ENCODE assay signal across 22 mouse cellular contexts in the genomic region with DNA sequence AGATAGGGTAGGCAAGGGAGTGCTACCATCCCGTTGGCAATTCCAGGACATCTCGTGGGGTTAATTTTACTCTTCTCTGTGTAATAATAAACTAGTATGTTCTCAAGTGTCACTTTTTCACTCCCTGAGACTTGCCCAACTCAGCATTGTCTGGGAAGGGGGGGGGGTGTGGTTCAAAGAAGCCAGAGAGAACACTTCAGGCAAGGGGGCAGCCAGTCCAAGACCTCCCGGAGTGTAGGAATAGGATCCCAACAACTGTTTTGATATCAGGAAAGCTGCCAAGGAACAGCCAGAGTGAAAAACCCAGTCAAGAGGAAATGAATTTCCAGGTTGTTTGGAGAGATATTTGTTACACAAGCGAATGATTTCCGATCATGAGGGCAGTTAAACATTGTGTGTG. TPM values are rescaled to one million over a fixed set of nuclear protein-coding genes. Genes with fewer than 3 reads are reported as not detected.
A peak's percentile ranks its signal among the peaks of the same experiment; 100 is the strongest.
DNase-seq lines count a peak whose midpoint lies in the region; ATAC-seq and TF ChIP-seq lines count a peak whose summit lies in the region.
"Had no signal": no experiment of that assay in that cellular context is flagged by ENCODE, and none has a peak within 500 bp of the region (broad histone marks: within the 10 kb centered on the region; RNA-seq: fewer than 3 reads in every experiment).

No protein-coding gene starts in this region.

- no peaks in the 10 kb centered on the region for H3K4me1 ChIP-seq in lung, embryonic 14.5 days (ENCODE audit: insufficient read depth)
- H3K4me1 ChIP-seq: embryonic facial prominence, embryonic 12.5 days; forebrain, embryonic 15.5 days; heart, embryonic 13.5 days; hindbrain, embryonic 12.5 days had no signal

- H3K36me3 ChIP-seq in lung, embryonic 14.5 days (ENCODE audit: insufficient read depth), result no peaks in the 10 kb centered on the region
- H3K36me3 ChIP-seq: embryonic facial prominence, embryonic 12.5 days; forebrain, embryonic 15.5 days; heart, embryonic 13.5 days; hindbrain, embryonic 12.5 days had no signal

- H3K9ac ChIP-seq in lung, embryonic 14.5 days, result no peak overlapping the region
- H3K9ac ChIP-seq: embryonic facial prominence, embryonic 12.5 days; forebrain, embryonic 15.5 days; heart, embryonic 13.5 days; hindbrain, embryonic 12.5 days had no signal

- no peak for ATAC-seq in lung, embryonic 14.5 days (ENCODE audit: insufficient read depth)
- ATAC-seq: forebrain, embryonic 15.5 days had no signal

- no peaks in the 10 kb centered on the region for H3K27me3 ChIP-seq in lung, embryonic 14.5 days (ENCODE audit: insufficient read depth, low read length)
- H3K27me3 ChIP-seq: forebrain, embryonic 15.5 days had no signal

- peak; percentile 6 for DNase-seq in lung, embryonic 14.5 days
- DNase-seq in lung, postnatal 14 days, result no peak
- peak; percentile 85 for DNase-seq in kidney, adult 9 months
- peak; percentile 39 for DNase-seq in kidney, postnatal 10 days
- no peak for DNase-seq in spleen, adult 18-20 months
- no peak for DNase-seq in urinary bladder, postnatal 4 days (ENCODE audit: low spot score in 2 of 2)
- no peak for DNase-seq in embryo, embryonic 10 days (ENCODE audit: low spot score)
- DNase-seq in cerebellum, postnatal 36 days, result no peak
- DNase-seq: adrenal gland, adult 8-10 months; adrenal gland, postnatal 36 days; cerebellum, adult 2 months; cerebellum, postnatal 10 days; gastrocnemius, postnatal 36 days; heart, adult 11 months; heart, postnatal 4 days had no signal

- H3K9me3 ChIP-seq in lung, embryonic 14.5 days (ENCODE audit: low read depth, low read length), result no peaks in the 10 kb centered on the region
- H3K9me3 ChIP-seq: embryonic facial prominence, embryonic 12.5 days; forebrain, embryonic 15.5 days; heart, embryonic 13.5 days; hindbrain, embryonic 12.5 days had no signal

- H3K27ac ChIP-seq in lung, embryonic 14.5 days (ENCODE audit: low read depth), result no peak overlapping the region
- H3K27ac ChIP-seq: embryonic facial prominence, embryonic 12.5 days; forebrain, embryonic 15.5 days; heart, embryonic 13.5 days; hindbrain, embryonic 12.5 days had no signal

- no peak overlapping the region for H3K4me3 ChIP-seq in lung, embryonic 14.5 days (ENCODE audit: low read depth, low read length)
- H3K4me3 ChIP-seq: embryonic facial prominence, embryonic 12.5 days; forebrain, embryonic 15.5 days; heart, embryonic 13.5 days; hindbrain, embryonic 12.5 days had no signal

- 61% methylated on average over 5 of the region's 5 CpGs for WGBS in lung, embryonic 14.5 days

- H3K4me2 ChIP-seq in lung, embryonic 14.5 days, result no peak overlapping the region
- H3K4me2 ChIP-seq: embryonic facial prominence, embryonic 12.5 days; forebrain, embryonic 15.5 days; heart, embryonic 13.5 days; hindbrain, embryonic 12.5 days had no signal

- no peak for TF ChIP-seq CTCF in lung, embryonic 14.5 days (IDR thresholded peaks at IDR 0.05; ENCODE audit: low read depth)

RNA-seq across cellular contexts. Expression of gene Cldn2, which starts 14.6 kb away (rescaled TPM):
- polyA plus RNA-seq in lung, embryonic 14.5 days (2014; fragmentation: Nextera tagmentation; extraction: Ambion mirVana), result not detected in 2 replicates
- polyA plus RNA-seq: C2C12; heart, postnatal 0 days had no signal

RNA-seq across cellular contexts. Expression of gene Ripply1, which starts 33.0 kb away (rescaled TPM):
- not detected in 2 replicates for polyA plus RNA-seq in lung, embryonic 14.5 days (2014; fragmentation: Nextera tagmentation; extraction: Ambion mirVana)
- polyA plus RNA-seq: C2C12; embryonic facial prominence, embryonic 12.5 days; forebrain, embryonic 11.5 days; forebrain, embryonic 15.5 days; heart, embryonic 13.5 days; heart, postnatal 0 days; hindbrain, embryonic 12.5 days had no signal

RNA-seq across cellular contexts. Expression of gene Morc4, which starts 56.3 kb away (rescaled TPM):
- 19.0 and 21.1 TPM in 2 replicates for polyA plus RNA-seq in lung, embryonic 14.5 days (2014; fragmentation: Nextera tagmentation; extraction: Ambion mirVana)

Comparison
In these comparisons a context has a peak if more than half of its experiments do, and no peak if none do; other contexts are left out.
1. DNase-seq: peak in lung, embryonic 14.5 days (single experiment), kidney, adult 9 months (single experiment) and kidney, postnatal 10 days (single experiment); none in lung, postnatal 14 days (single experiment), spleen, adult 18-20 months (0 of 2), urinary bladder, postnatal 4 days (0 of 2), embryo, embryonic 10 days (single experiment) and cerebellum, postnatal 36 days (0 of 2).